Mouse (Mus musculus) G1E (cell line): ENCODE results near the gene Cfap221. TPM values are rescaled to one million over a fixed set of nuclear protein-coding genes. Genes with fewer than 3 reads are reported as not detected.

Source experiments
- ATAC-seq: 2 replicates; pipeline ENCODE4 v1.8.0; 2016; ENCODE audit warnings: mild to moderate bottlenecking; ENCODE audit not compliant: insufficient number of reproducible peaks, poor library complexity, low FRiP score, severe bottlenecking; ENCODE audit errors: extremely low read depth
- DNase-seq: peaks from one replicate; pipeline ENCODE4 v3.0.0; 2012; ENCODE audit warnings: low spot score
- H3K27me3 ChIP-seq: 2 replicates; pipeline ENCODE4 v1.6.1; 2012; ENCODE audit warnings: mild to moderate bottlenecking, low read length, inconsistent platforms; ENCODE audit not compliant: insufficient read depth
- H3K36me3 ChIP-seq: replicated peaks from 2 replicates; pipeline ENCODE3; 2012; ENCODE audit warnings: mild to moderate bottlenecking, inconsistent platforms
- H3K4me1 ChIP-seq: 2 replicates; pipeline ENCODE4 v1.6.1; 2012; ENCODE audit warnings: low read depth, low read length, inconsistent platforms, mixed read lengths; ENCODE audit not compliant: insufficient read depth
- H3K4me3 ChIP-seq: 2 replicates; pipeline ENCODE4 v1.5.1; 2012; ENCODE audit warnings: low read depth, mild to moderate bottlenecking, inconsistent platforms, low read length, moderate library complexity, mixed read lengths
- H3K9me3 ChIP-seq: replicated peaks from 2 replicates; pipeline ENCODE4 v1.6.1; 2012; ENCODE audit warnings: inconsistent platforms
- CTCF ChIP-seq: IDR thresholded peaks from 2 replicates; pipeline ENCODE4 v1.5.1; 2012; ENCODE audit warnings: low read depth, low read length, inconsistent platforms, mixed read lengths
- GATA1 ChIP-seq: IDR thresholded peaks from 2 replicates; pipeline ENCODE4 v1.6.1; 2012; ENCODE audit warnings: borderline replicate concordance, low read length, inconsistent platforms, mixed read lengths
- GATA2 ChIP-seq: IDR thresholded peaks from 2 replicates; pipeline ENCODE4 v1.6.1; 2012; ENCODE audit warnings: low read depth, low read length, inconsistent platforms, borderline replicate concordance
- POLR2AphosphoS5 ChIP-seq: IDR thresholded peaks from 2 replicates; pipeline ENCODE4 v1.6.1; 2012; ENCODE audit warnings: low read depth, low read length, inconsistent platforms; ENCODE audit not compliant: insufficient replicate concordance
- TAL1 ChIP-seq: conservative IDR thresholded peaks from 2 replicates; pipeline ENCODE4 v1.6.1; 2012; ENCODE audit warnings: low read depth, low read length, inconsistent platforms, mixed read lengths
- polyA plus RNA-seq: library from polyadenylated mRNA; stranded (reverse); fragments of >175 nt; gene quantifications from 2 replicates; pipeline ENCODE4 v1.2.3, GENCODE M21; 2012
- total RNA-seq, 2 experiments: library from RNA; stranded (forward) in 1 of 2; stranded (reverse) in 1 of 2; fragments of 200-1000 nt in 1 of 2; fragments of >200 nt in 1 of 2; fragmentation: Nextera tagmentation in 1 of 2; gene quantifications; 2 replicates each; pipeline ENCODE4 v1.2.3; 2014 to 2017

Cfap221 gene
- total and polyA plus RNA-seq, 3 experiments = not detected

DNA sequence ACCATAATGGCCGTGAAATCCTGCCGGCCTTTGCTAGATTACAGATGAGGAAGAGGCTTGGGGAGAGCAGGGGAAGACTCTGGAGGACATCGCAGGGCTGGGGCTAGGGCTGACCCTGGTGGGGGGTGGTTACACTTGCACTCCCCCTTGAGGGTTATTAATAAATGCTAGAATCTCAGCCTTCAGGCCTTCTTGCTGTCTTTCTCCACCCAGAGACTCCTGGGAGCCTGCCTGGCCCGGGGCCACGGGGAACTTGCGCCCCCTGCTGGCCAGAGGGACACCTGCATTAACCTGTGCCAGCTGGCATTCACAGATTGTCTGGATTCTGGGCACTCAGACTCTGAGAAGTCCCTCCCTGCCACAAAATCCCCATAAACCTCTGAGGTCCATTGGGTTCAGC, 102.1 kb downstream of the Cfap221 start:
- no peaks in the 10 kb centered on the region for H3K9me3 ChIP-seq
- no peaks in the 10 kb centered on the region for H3K36me3 ChIP-seq
- no peak overlapping the region for H3K4me3 ChIP-seq
- peak; percentile 66 for ATAC-seq
- H3K4me1 ChIP-seq = peaks cover 4% of the 10 kb centered on the region
- peak; percentile 82 for DNase-seq
- TF ChIP-seq CTCF = peak; percentile 93
- no peak for TF ChIP-seq GATA1
- peaks cover 20% of the 10 kb centered on the region; the same call in 1 of the 2 replicates for H3K27me3 ChIP-seq

DNA sequence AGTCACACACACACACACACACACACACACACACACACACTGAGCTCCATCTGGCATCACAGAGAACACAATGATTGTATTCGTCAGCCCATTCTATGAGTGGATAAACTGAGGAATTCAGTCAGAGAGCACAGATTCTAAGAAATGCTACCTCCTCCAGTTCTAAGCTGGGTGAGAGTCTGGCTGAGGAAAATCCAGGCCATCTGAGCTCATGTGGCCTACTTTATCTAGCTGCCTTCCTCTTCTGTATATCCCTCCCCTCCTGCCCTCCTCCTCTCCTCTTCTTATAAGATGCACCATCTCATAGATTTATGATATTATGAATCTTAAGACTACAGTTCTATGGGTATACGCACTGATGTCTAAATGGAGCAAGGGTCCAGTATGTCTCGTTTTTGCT, 103.4 kb downstream of the Cfap221 start:
- no peaks in the 10 kb centered on the region for H3K9me3 ChIP-seq
- no peak overlapping the region for H3K4me3 ChIP-seq
- ATAC-seq (no peak), DNase-seq (no peak)
- no peaks in the 10 kb centered on the region for H3K36me3 ChIP-seq
- H3K4me1 ChIP-seq = peaks cover 5% of the 10 kb centered on the region; the same call in 1 of the 2 replicates
- H3K27me3 ChIP-seq = peaks cover 15% of the 10 kb centered on the region; the same call in 1 of the 2 replicates
- TF ChIP-seq CTCF (no peak), TAL1 (no peak), POLR2AphosphoS5 (no peak), GATA2 (no peak), GATA1 (no peak)

DNA sequence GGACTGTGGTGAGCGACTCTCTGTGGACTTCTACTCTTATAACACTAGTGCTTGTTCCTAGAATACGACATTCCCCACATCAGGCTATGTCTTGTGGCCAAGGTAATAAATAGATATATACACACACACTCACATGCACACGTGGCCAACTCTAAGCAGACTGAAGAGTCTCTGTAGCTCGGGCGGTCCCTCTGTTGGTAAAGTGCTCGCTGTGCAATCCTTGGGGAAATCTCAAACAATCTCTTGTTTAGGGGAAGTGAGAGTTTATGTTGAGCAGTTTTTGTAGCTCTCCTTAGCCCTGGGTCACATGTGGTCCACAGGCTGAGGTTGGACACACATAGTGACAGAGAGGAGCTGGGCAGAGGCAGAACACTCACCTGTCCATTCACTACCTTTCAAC, 104.1 kb downstream of the Cfap221 start:
- no peak for DNase-seq
- Histone ChIP-seq H3K36me3 (no peaks in the 10 kb centered on the region), H3K9me3 (no peaks in the 10 kb centered on the region), H3K27me3 (peaks cover 10% of the 10 kb centered on the region; the same call in 1 of the 2 replicates), H3K4me1 (peaks cover 2% of the 10 kb centered on the region; the same call in 1 of the 2 replicates), H3K4me3 (no peak overlapping the region)
- ATAC-seq = no peak
- TF ChIP-seq GATA2 (no peak), TAL1 (no peak), GATA1 (no peak), POLR2AphosphoS5 (no peak), CTCF (no peak)

DNA sequence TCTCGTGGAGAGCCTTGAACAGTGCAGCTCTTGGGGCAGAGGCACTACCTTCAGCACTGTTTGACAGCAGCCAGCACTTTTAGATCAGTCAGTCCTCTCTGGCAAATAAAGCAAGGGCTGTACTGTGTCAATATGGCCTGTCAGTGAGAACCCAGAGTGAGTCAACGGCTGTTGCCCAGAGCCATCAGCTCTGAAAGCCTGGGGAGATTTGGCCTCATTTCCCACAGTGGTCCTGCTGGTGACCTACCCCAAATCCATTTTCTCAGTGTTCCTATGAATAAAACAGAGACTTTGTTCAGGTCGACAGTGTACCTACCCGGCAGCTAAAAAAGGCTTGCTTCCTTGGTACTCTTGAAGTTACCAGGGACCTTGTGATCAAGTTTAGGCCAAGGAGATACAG, 105.2 kb downstream of the Cfap221 start:
- Histone ChIP-seq H3K4me1 (peaks cover 2% of the 10 kb centered on the region; the same call in 1 of the 2 replicates), H3K27me3 (peaks cover 6% of the 10 kb centered on the region; the same call in 1 of the 2 replicates), H3K9me3 (no peaks in the 10 kb centered on the region), H3K4me3 (no peak overlapping the region), H3K36me3 (no peaks in the 10 kb centered on the region)
- DNase-seq = no peak
- TF ChIP-seq CTCF (no peak), GATA2 (no peak), POLR2AphosphoS5 (no peak), TAL1 (no peak), GATA1 (no peak)
- ATAC-seq = no peak

DNA sequence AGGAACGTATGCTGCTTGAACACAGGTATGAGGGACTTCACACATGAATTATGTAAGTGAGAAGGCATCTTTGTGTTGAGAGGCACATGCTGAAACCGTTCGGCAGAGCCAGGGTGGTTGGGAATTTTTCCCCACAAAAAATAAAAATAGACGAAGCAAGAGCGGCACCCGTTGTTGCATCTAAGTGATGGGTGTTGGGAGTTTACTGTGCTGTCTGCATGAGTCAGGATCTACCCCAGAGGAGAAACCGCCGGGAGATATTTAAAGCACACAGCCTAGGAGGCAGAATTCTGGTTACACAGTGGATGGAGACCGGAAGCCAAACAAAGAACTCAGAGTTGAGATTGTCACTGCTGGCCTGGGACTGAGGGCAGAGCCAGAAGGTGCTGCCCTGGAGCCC, 105.9 kb downstream of the Cfap221 start:
- ATAC-seq = no peak
- H3K27me3 ChIP-seq = peaks cover 8% of the 10 kb centered on the region; the same call in 1 of the 2 replicates
- H3K4me3 ChIP-seq = no peak overlapping the region
- no peaks in the 10 kb centered on the region for H3K9me3 ChIP-seq
- no peaks in the 10 kb centered on the region for H3K36me3 ChIP-seq
- H3K4me1 ChIP-seq = peaks cover 2% of the 10 kb centered on the region; the same call in 1 of the 2 replicates
- TF ChIP-seq GATA2 = no peak
- TF ChIP-seq GATA1 = no peak
- no peak for TF ChIP-seq TAL1
- TF ChIP-seq CTCF = no peak
- no peak for TF ChIP-seq POLR2AphosphoS5
- no peak for DNase-seq

DNA sequence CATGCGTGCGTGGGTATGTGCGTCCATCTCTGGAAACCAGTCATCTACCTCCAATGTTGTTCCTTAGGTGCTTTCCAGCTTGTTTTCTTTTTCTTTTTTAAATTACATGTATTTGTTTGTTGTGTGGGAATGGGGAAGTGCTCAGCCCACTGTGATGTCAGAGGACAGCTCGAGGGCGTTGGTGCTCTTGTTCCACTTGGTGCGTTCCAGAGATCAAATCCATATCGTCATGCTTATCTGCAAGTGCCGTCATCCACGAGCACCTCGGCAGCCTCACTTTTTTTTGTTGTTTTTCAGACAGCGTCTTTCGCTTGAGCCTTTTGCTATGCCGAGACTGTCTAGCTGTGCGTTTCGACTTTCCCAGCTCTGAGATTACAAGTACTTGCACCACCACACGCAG, 107.7 kb downstream of the Cfap221 start:
- no peak overlapping the region for H3K4me3 ChIP-seq
- TF ChIP-seq POLR2AphosphoS5 (no peak), TAL1 (no peak)
- no peaks in the 10 kb centered on the region for H3K9me3 ChIP-seq
- no peaks in the 10 kb centered on the region for H3K36me3 ChIP-seq
- no peak for DNase-seq
- H3K4me1 ChIP-seq = 0 out of 2 replicates have a peak, but pooled peaks cover 2% of the 10 kb centered on the region
- ATAC-seq = no peak
- H3K27me3 ChIP-seq = peaks cover 19% of the 10 kb centered on the region

DNA sequence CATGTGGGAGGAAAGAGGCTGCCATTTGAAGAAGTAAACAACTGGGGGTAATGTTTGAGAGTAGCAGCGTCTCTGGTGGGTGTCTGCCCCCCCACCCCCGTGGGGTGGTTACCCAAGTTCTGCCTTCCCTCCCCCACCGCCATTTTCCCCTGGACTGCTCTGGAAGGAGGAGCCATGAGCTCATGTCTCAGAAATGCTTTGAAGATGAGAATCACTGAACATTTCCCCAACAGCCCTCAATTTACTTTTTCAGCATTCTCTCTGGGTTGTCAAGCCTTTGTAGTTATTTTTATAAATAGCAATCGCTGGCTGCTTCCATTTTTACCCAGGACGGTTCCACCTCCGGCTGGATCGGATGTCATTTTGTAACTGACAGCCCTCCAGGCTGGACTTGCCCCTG, 110.7 kb downstream of the Cfap221 start:
- no peaks in the 10 kb centered on the region for H3K36me3 ChIP-seq
- H3K4me1 ChIP-seq = 0 out of 2 replicates have a peak, but pooled peaks cover 2% of the 10 kb centered on the region
- DNase-seq = no peak
- no peak for ATAC-seq
- H3K27me3 ChIP-seq = peaks cover 14% of the 10 kb centered on the region
- TF ChIP-seq GATA2 (no peak), POLR2AphosphoS5 (no peak), CTCF (no peak), GATA1 (no peak)
- no peaks in the 10 kb centered on the region for H3K9me3 ChIP-seq
- H3K4me3 ChIP-seq = no peak overlapping the region
